Mouse (Mus musculus) heart, embryonic 13.5 days (tissue): Measurements from ENCODE around the gene Pparg. TPM values are rescaled to one million over a fixed set of nuclear protein-coding genes. Genes with fewer than 3 reads are reported as not detected.

Experiments used
- ATAC-seq: fragments of 200-750 bp; cut with Nextera tagmentation; 2 replicates; pipeline ENCODE4 v1.8.0; 2017; ENCODE audit warnings: moderate TSS enrichment; ENCODE audit not compliant: insufficient number of reproducible peaks, low FRiP score, low TSS enrichment; ENCODE audit errors: extremely low read depth
- H3K27ac ChIP-seq: fragments of 300-500 bp; sonication (generic); replicated peaks from 2 replicates; pipeline ENCODE4 v1.5.1; 2015; ENCODE audit warnings: moderate library complexity, mild to moderate bottlenecking, inconsistent platforms
- H3K27me3 ChIP-seq: fragments of 300-500 bp; sonication (generic); replicated peaks from 2 replicates; pipeline ENCODE4 v1.6.1; 2015; ENCODE audit warnings: mild to moderate bottlenecking, inconsistent platforms
- H3K36me3 ChIP-seq: fragments of 300-500 bp; sonication (generic); 2 replicates; pipeline ENCODE4 v1.6.1; 2015; ENCODE audit warnings: mild to moderate bottlenecking, inconsistent platforms
- H3K4me1 ChIP-seq: fragments of 300-500 bp; sonication (generic); 2 replicates; pipeline ENCODE4 v1.6.1; 2015; ENCODE audit warnings: inconsistent platforms
- H3K4me2 ChIP-seq: fragments of 300-500 bp; sonication (generic); 2 replicates; pipeline ENCODE4 v1.6.1; 2015; ENCODE audit warnings: inconsistent platforms, mild to moderate bottlenecking, moderate library complexity
- H3K4me3 ChIP-seq: fragments of 300-500 bp; sonication (generic); 2 replicates; pipeline ENCODE4 v1.5.1; 2015; ENCODE audit warnings: moderate library complexity, mild to moderate bottlenecking, inconsistent platforms
- H3K9ac ChIP-seq: fragments of 300-500 bp; sonication (generic); 2 replicates; pipeline ENCODE4 v1.6.1; 2015; ENCODE audit warnings: inconsistent platforms, mild to moderate bottlenecking, moderate library complexity
- H3K9me3 ChIP-seq: fragments of 300-500 bp; sonication (generic); 2 replicates; pipeline ENCODE4 v1.6.1; 2016; ENCODE audit warnings: inconsistent platforms
- WGBS: fragments of 180-500 bp; shearing (Covaris S2); methylation state at CpG from one replicate; pipeline ENCODE4 v1.1.7; 2015; ENCODE audit warnings: mixed read lengths; 5-methylcytosine and 5-hydroxymethylcytosine counted together
- polyA plus RNA-seq: library from polyadenylated mRNA; unstranded; fragments of >200 nt; fragmentation: Nextera tagmentation; extraction: Ambion mirVana; gene quantifications from 2 replicates; pipeline ENCODE4 v1.2.1, GENCODE M21; 2015

The Pparg gene
- polyA plus RNA-seq, 1 experiment from 2014 or later: 1.0 TPM

DNA sequence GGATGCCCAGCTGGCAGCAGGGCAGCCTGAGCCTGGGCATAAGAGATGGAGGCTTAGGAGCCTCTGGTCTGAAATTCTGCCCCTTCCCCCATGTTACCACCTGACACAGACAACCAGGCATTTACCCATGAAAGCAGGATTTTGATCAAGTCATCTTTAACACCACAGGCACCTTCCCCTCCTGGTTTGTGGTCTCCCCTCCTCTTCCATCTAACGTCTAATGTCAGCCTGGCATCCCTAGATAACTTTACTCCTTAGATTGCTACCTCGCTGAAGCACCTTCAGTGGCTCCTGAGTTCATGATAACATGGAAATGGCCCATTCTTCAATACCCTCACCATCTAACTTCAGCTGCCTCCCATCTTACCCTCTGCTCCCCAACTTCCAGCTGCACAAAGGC is 157.6 kb downstream of the Pparg start:
- no peak overlapping the region for H3K27ac ChIP-seq
- H3K4me1 ChIP-seq: peaks cover 4% of the 10 kb centered on the region; the same call in 1 of the 2 replicates
- no peak overlapping the region for H3K4me2 ChIP-seq
- H3K9me3 ChIP-seq: no peaks in the 10 kb centered on the region
- H3K27me3 ChIP-seq: peaks cover 24% of the 10 kb centered on the region
- H3K9ac ChIP-seq: no peak overlapping the region
- ATAC-seq: no peak
- 64% methylated on average over 2 of the region's 2 CpGs for WGBS
- no peak overlapping the region for H3K4me3 ChIP-seq
- no peaks in the 10 kb centered on the region for H3K36me3 ChIP-seq

DNA sequence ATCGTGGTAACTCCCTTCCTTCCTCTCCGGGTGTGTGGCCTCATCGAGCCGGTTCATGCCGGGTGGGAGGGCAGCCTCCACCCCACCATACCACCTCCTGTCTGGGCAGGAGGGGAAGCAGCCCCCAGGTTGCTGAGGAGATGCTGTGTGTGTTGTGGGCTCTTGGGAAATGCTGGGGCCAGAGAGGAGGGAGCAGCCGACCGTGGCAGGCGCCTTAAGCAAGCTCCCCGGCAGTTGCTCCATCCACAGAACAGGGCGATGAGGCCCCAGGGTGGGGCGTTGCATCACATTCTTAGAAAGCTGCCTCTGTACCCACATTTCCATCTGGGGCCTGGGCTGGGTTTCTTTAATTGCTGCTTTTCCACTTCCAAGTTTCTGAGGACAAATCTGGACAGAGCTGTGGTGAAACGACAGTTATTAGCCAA is 158.5 kb downstream of the Pparg start:
- no peak overlapping the region for H3K27ac ChIP-seq
- H3K27me3 ChIP-seq: peaks cover 24% of the 10 kb centered on the region
- H3K9ac ChIP-seq: no peak overlapping the region
- no peak overlapping the region for H3K4me2 ChIP-seq
- 61% methylated on average over 11 of the region's 12 CpGs for WGBS
- H3K36me3 ChIP-seq: no peaks in the 10 kb centered on the region
- ATAC-seq: no peak; the same call in 1 of the 2 replicates
- no peaks in the 10 kb centered on the region for H3K9me3 ChIP-seq
- peaks cover 8% of the 10 kb centered on the region for H3K4me1 ChIP-seq
- no peak overlapping the region for H3K4me3 ChIP-seq

DNA sequence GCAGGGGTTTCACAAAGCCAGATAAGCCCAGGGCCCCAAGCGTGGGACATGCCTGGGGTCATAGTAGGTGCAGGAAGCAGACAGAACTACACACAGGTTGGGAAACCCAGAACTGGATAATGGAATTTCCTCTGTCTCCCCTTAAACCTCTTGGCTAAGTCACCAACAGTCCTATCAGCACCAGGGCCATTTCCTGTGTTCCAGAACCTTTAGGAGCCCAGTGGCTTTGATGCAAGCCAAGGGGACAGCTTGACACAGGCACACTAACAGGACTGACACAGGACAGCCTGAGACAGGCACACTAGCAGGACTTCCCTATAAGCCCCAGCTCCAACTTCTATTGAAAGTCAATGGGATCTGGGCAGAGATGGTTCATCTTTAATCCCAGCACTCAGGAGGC is 161.2 kb downstream of the Pparg start:
- H3K36me3 ChIP-seq: no peaks in the 10 kb centered on the region
- H3K27ac ChIP-seq: no peak overlapping the region
- no peaks in the 10 kb centered on the region for H3K9me3 ChIP-seq
- H3K9ac ChIP-seq: no peak overlapping the region
- H3K4me1 ChIP-seq: peaks cover 12% of the 10 kb centered on the region
- H3K4me3 ChIP-seq: no peak overlapping the region
- peaks cover 24% of the 10 kb centered on the region for H3K27me3 ChIP-seq
- ATAC-seq: no peak
- WGBS: 36% methylated on average over 1 of the region's 1 CpGs
- no peak overlapping the region for H3K4me2 ChIP-seq

DNA sequence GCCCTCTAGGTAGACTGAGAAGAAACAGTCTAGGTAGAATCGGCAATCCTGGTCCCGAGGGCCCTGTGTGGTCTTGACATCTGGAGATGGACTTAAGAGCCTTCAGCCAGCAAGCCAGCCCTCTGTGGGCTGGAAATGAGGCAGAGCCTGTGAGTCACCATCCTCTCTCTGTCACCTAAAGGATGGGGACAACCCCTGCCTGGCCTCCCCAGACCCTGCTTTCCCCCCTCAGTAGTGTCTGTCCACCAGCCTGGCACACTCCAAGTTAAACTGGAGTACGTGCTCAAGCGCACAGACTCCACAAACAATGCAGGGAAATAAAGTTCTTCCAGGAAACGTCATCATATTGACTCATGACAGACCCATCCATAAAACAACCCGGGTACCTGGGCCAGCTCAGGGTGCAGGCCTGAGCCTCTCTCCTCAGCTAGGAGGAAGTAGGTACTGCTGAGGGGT is 162.0 kb downstream of the Pparg start:
- Histone ChIP-seq H3K27me3 (peaks cover 24% of the 10 kb centered on the region), H3K9me3 (no peaks in the 10 kb centered on the region), H3K4me3 (no peak overlapping the region), H3K4me1 (peaks cover 12% of the 10 kb centered on the region), H3K9ac (no peak overlapping the region), H3K36me3 (no peaks in the 10 kb centered on the region), H3K4me2 (no peak overlapping the region), H3K27ac (no peak overlapping the region)
- no peak for ATAC-seq
- 59% methylated on average over 6 of the region's 6 CpGs for whole genome bisulfite sequencing

DNA sequence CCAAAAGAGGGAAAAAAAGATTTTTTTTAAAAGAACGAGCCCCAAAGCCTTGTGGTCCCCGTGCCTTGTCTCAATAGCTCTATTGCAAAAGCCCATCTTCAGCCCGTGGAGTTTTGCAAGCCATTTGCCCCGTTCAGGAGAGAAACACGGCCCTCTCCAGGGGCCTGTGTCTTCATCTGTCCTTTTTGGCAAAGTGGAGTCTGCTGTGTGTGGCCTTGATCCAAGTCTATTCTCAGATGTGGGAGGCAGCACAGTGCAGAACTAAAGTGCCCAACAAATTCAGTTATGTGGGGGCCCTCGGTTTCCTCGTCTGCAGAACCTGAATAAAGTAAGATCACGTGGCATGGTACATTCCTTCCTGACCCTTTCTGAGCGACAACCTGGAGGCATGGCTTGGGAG is 162.4 kb downstream of the Pparg start:
- H3K36me3 ChIP-seq: no peaks in the 10 kb centered on the region
- H3K4me2 ChIP-seq: no peak overlapping the region
- no peak overlapping the region for H3K9ac ChIP-seq
- peaks cover 24% of the 10 kb centered on the region for H3K27me3 ChIP-seq
- H3K9me3 ChIP-seq: no peaks in the 10 kb centered on the region
- H3K4me3 ChIP-seq: no peak overlapping the region
- WGBS: 52% methylated on average over 9 of the region's 9 CpGs
- H3K4me1 ChIP-seq: peaks cover 12% of the 10 kb centered on the region
- 0 out of 2 replicates have a peak overlapping the region, but pooled peaks have one; percentile 10 for H3K27ac ChIP-seq
- ATAC-seq: no peak

DNA sequence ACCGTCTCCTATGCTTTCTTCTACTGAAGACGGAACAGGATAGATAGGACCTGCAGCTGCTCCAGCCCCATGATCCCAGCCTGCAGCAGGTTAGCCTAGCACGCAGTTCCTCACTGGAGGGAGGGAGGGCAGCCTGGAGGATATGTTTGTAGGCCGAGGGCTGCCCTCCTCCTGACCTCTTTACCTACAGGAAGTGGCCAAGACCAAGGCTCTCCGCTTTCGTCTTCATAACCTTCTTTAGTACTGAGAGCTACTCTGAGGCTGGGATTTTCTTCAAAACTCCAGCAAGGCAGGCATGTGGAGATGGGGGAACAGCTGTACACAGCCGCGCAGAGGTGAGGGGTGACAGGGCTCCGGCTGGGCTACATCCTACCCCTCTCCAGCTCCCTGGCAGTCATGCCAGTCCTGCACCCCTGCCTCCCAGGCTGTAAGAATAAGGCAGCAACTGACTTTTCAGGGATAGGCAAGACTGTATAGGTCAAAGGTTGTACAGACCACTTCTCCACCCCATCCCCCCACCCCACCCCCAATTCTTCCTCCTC is 163.8 kb downstream of the Pparg start:
- Histone ChIP-seq H3K36me3 (no peaks in the 10 kb centered on the region), H3K4me3 (no peak overlapping the region), H3K9me3 (no peaks in the 10 kb centered on the region), H3K4me2 (no peak overlapping the region), H3K4me1 (peaks cover 12% of the 10 kb centered on the region), H3K9ac (no peak overlapping the region), H3K27ac (no peak overlapping the region), H3K27me3 (peaks cover 11% of the 10 kb centered on the region)
- WGBS: 73% methylated on average over 9 of the region's 9 CpGs
- ATAC-seq: no peak

DNA sequence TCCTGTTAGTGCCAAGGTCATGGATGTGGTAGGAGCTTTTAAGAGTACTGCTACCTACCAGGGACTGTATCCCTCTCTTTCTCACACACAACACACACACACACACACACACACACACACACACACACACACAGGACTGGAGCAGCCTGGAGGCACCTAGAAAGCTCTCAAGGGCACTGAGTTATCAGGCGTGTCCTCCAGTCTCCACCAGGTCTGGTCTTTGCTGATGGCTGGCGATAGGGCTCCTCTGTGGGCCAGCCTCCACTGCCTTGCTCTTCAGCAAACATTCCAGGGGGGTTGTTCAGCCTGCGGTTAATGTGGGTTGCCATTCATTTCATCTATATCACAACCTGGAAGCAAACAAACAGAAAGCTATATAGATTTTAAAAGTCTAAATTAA is 166.7 kb downstream of the Pparg start:
- H3K27ac ChIP-seq: no peak overlapping the region
- H3K4me2 ChIP-seq: no peak overlapping the region
- no peaks in the 10 kb centered on the region for H3K27me3 ChIP-seq
- ATAC-seq: no peak
- peaks cover 12% of the 10 kb centered on the region for H3K4me1 ChIP-seq
- no peak overlapping the region for H3K9ac ChIP-seq
- H3K9me3 ChIP-seq: no peaks in the 10 kb centered on the region
- no peak overlapping the region for H3K4me3 ChIP-seq
- WGBS: 70% methylated on average over 3 of the region's 3 CpGs
- H3K36me3 ChIP-seq: no peaks in the 10 kb centered on the region

DNA sequence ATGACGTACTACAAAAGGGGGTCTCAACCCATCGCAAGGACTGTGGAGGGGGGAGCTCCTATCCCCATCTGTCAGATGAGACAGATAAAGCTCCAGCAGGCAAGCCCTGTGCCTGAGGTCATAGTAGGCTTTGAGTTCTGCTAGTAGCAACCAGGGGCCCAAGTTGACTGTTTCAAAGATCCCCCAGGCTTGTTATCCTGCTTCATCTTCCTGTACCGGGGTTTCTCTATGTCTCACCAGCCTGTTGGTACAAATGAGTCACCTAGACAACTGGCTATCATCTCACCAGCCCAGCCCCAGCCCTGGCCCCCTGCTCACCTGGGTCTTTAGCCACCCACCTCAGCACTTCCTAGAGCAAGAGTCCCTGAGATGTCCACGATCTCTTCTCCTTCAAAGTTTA is 167.6 kb downstream of the Pparg start:
- Histone ChIP-seq H3K27ac (no peak overlapping the region), H3K9me3 (no peaks in the 10 kb centered on the region), H3K4me3 (no peak overlapping the region), H3K9ac (no peak overlapping the region), H3K4me2 (no peak overlapping the region), H3K27me3 (0 out of 2 replicates have a peak, but pooled peaks cover 2% of the 10 kb centered on the region), H3K4me1 (peaks cover 7% of the 10 kb centered on the region), H3K36me3 (no peaks in the 10 kb centered on the region)
- WGBS: 80% methylated on average over 4 of the region's 4 CpGs
- ATAC-seq: no peak

DNA sequence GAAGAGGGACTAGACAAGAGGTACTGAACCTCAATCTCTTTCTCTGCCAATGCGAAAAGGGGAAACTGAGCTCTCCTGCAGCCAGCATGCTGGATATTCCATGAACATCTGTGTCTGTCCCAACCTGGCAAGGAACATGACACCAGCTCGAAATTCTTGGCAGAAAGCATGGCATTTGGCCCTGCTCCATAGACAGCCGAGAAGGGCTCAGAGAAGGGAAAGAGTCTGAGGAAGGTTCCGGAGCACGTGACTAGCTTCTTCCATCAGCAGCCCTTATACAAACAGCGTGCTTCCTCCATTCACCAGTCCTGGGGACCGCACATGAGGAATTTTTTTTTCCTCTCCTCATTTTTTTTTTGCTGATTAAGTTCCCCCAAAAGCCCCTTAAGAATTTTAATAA is 173.9 kb downstream of the Pparg start:
- ATAC-seq: no peak
- Histone ChIP-seq H3K4me1 (peaks cover 6% of the 10 kb centered on the region; the same call in 1 of the 2 replicates), H3K27ac (no peak overlapping the region), H3K9me3 (no peaks in the 10 kb centered on the region), H3K36me3 (no peaks in the 10 kb centered on the region), H3K4me3 (no peak overlapping the region), H3K27me3 (peaks cover 26% of the 10 kb centered on the region), H3K4me2 (no peak overlapping the region), H3K9ac (no peak overlapping the region)
- 56% methylated on average over 7 of the region's 7 CpGs for WGBS

DNA sequence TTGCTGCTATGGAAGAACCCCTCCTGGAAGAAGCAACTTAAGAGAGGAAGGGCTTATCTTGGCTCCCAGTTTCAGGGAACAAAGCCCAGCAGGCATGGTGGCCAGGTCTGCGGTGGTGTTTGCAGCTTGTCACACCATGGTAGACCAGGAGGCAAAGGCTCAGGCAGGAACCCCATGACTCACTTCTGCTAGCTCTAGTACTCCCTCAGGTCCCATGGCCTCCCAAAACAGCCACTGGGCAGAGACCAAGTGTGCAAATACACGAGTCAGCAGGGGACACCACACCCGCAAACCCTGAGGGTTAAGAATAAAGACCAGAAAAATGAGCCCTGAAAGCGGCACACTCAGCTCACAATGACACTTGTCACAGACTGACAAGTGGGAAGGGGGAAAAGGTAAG is 175.4 kb downstream of the Pparg start:
- Histone ChIP-seq H3K4me2 (no peak overlapping the region), H3K27me3 (peaks cover 31% of the 10 kb centered on the region), H3K27ac (no peak overlapping the region), H3K36me3 (no peaks in the 10 kb centered on the region), H3K9me3 (no peaks in the 10 kb centered on the region), H3K4me1 (peaks cover 6% of the 10 kb centered on the region; the same call in 1 of the 2 replicates), H3K4me3 (no peak overlapping the region), H3K9ac (no peak overlapping the region)
- no peak for ATAC-seq
- 79% methylated on average over 4 of the region's 4 CpGs for WGBS

DNA sequence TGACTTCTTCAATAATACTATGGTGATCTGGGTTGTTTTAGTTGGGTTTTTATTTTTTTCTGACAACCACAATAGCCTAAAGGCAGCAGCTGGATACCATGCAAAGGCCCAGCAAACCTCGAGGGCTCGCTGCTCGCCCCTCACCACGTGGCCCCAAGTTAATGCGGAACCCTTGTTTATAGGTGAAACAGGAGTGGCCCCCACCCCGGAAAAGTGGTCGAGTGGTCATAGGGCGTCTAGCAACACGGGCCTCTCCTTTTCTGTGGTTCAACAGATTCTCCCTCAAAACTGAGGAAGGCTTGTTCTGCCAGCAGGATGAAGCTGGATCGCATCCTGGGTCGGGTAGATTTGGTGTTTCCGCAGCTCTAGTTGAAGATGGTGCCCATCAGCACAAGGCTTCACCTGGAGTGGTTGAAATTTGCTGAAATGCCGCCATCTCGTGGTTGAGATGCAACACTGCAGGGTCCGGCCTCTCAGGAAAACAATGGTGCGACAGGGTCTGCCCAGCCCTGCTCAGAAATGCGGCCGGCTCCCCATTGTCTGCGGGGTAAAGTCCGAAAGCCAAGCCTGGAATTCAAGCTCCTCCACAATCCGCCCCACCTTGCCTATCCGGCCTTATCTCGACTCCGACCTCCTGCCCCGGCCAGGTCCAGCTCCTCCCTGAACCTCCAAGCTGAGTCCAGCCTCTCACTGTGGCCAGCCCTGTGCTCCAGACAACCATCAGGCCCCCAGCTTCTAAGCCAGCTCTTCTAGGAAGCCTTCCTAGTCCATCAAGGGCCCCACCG is 178.1 kb downstream of the Pparg start:
- no peak for ATAC-seq
- Histone ChIP-seq H3K9me3 (no peaks in the 10 kb centered on the region), H3K4me2 (peak overlapping the region; percentile 70), H3K4me1 (peaks cover 20% of the 10 kb centered on the region), H3K4me3 (peak overlapping the region; percentile 41), H3K36me3 (no peaks in the 10 kb centered on the region), H3K27me3 (peaks cover 27% of the 10 kb centered on the region), H3K9ac (peak overlapping the region; percentile 78), H3K27ac (no peak overlapping the region)
- WGBS: 18% methylated on average over 26 of the region's 26 CpGs
